Mouse (Mus musculus) heart, adult 9 months (tissue): ENCODE measurements around the gene Gmnn.

Experiments
- DNase-seq, 2 experiments: peaks; one replicate each; pipeline ENCODE4 v3.0.0; 2022; ENCODE audit warnings: low spot score in 2 of 2

Gene Gmnn

DNA sequence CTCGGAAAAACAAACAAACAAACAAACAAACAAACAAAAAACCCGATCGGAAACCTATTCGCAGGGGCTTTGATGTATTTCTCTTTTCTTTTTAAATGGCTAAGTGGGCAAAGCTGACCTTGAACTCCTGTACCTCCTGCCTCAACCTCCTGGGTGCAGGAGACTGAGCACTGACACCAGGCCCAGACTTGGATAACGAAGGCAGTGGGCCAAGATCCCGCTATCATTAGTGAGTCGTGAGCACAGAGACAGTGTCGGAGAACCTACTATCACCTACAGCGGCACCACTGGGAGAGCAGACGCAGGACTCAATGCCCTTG, 680 bp downstream of the Gmnn start:
- no peak for DNase-seq

DNA sequence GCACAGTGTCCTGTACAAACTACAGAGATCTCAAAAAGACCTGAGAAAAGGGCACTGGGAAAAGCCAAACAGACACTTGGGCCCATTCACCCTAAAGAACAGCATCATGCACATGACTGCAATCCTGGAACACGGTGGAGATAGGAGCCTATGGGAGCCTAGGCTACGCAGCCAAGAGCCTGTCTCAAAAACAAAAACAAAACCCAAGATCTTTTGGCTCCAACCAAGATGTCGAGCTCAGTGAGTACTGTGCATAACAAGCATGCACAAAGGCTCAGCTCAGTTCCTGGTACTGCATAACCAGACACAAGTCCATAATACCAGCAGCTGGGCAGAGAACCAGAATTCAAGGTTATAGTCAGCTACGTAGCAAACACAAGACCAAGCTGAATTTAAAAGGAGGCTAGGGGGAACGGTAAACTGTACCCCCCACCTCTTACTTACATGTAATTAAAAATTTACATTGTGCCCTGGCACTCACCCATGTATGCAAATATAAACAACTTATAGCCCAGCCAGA, 1.3 kb downstream of the Gmnn start:
- peak; percentile 9 to 31 for DNase-seq

DNA sequence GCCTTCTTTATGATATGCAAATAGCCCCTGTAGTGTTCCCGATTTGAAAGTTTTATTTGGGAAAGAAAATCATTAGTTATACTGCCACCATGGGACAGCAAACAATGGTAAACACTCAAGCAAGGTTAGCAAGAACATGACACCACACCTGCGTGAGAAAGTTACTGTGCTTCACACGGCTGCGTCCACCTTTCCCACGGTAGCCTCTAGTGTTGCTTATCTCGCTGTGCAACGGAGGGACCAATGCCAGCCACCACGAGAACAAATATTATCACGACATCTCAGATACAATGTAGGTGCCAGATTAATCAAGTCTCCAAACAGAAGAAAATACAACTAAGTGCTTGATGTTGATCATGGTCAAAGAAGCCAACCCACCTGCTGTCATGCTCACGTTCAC, 2.3 kb downstream of the Gmnn start:
- DNase-seq, result no peak

DNA sequence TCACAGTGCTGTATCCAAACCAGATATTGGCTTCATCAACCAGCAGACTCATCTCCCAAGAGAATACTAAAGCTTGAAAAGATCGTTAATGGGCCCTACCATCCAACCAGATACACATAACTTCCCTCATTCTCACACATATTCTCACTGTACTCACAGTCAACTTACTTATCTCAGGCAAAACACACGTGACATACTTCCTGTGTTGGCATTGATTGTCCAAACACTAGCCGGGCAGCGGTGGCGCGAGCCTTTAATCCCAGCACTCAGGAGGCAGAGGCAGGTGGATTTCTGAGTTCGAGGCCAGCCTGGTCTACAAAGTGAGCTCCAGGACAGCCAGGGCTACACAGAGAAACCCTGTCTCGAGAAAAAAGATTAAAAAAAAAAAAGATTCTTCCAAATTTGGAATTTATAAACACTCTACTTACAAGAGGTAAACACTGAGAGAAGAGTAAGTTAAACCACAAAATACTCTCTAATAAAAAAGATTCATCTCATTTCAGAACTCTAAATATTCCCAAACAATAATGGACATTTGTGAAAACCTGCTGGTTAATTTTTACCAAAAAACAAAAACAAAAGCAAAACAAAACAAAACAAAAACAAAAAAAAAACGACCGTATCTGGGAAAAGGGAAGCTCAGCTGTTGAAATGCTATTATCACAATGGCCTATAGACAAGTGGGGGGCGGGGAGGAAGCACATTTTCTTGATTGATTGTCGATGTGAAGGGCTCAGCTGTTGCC, 3.7 kb downstream of the Gmnn start:
- DNase-seq, result no peak

DNA sequence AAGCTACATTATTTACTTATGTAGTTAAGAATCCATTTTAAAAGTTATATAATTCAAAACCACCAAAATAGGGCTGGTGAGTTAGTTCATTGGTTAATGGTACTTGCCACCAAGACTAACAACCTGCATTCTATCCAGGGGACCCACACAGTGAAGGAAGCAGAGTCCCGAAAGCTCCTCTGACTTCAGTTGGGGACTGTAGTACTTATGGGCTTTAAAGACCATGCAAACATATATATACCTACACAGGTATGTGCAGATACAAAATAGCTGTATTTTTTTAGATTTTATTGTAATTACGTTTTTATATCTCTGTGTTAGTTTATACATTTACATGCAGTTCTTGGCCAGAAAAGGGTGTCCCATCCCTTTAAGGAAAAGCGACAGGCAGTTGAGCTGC, 5.0 kb downstream of the Gmnn start:
- DNase-seq, result no peak

DNA sequence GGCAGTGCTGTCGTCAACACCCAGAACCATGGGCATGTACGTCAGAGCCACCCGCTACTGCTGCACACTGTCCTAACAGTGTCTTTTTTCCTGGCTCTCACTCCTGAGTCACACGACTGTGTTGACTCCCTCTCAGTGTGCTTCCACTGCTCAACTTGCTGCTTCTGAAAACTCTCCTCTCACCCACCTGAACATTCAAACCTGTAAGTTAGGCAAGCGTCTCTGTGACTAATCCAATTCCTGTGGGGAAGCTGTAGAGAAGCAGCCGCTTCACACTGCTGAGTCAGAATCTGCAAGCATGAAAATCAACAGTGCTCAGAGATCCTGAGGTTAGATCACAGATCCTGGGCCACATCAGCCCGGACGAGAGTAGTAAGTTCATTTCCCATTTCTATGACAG, 10.3 kb downstream of the Gmnn start:
- no peak for DNase-seq

DNA sequence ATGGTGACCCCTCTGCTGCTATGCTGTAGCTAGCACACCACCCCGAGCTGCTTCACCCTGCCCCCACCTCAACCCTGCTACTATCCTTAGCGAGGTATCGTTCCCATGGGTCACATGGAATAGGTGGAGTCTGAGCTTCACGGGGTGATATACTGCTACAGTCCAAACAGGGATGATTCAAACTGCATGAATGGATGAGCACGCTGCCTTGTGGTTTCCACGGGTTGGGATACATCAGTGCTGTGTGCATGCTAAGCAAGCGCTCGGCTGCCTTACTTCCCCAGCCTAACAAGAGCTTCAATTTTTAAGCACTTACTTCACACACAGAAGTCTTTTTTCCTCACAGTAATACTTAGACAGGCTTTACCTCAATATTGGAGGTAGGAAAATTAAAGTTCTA, 10.9 kb downstream of the Gmnn start:
- DNase-seq, result no peak

DNA sequence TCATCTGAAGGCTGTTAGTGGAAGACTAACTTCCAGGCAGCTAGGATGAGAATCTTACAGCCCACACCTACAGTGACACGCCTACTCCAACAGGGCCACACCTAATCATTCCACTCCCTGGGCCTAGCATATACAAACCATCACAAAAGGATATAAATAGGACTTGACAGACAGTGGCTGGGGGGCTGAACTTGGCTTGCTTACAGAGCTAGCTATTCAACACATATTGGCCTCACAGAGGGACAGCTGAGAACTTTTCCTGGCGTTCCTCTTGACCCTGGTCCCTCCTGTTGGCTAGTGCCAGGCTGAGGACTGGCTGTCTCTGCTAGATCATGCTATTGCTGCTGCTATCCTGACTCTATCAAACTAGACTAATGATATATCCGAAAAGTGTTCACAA, 13.9 kb downstream of the Gmnn start:
- DNase-seq, result peak; percentile 16 to 18

DNA sequence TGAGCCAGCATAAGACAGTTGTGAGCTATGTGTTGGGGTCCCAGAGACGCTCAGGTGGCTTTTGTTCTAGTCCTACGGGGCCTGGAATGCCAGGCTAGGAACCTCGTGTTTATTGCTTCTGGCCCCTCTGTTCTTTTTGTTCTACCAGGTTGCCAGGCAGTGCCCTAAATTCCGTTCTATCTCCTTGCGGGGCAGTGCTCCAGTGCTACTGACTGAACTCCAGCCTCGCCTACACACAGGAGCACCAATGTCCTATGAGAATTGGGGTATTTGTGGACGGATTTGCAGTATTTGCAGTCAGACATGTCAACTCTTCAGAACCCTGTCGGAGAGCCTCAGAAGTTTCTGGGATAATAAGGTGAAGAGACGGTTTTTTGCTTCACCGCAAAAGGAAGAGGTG, 20.7 kb downstream of the Gmnn start, which contains the start of gene Armh2:
Gene Armh2, plus strand, starts transcription at position 205 of the 400 bp plus-strand sequence.
- no peak for DNase-seq

DNA sequence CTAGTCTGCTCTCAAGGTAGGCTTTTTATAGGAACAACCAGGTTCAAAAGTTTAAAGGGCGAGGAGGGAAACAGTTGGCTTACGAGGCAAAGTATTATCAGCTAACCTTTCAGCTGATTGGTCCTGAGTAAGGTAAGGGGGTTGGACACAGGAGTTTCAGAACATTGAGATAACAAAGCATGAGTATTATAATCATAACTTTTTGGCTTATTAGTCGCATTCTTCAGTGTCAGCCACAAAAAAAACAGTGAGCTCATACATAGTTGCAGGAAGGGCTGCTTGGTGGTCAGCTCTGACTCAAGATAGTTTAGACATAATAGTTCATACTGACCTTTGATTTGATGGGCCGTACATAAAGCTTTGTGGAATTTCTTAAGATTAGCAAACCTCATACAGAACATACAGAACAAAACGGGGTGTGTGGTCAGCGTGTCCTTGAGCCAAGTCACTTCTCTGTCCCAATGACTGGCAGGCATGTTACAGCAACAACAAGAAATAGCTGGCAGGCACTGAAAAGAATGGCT, 26.1 kb downstream of the Gmnn start:
- DNase-seq, result peak in 1 of 2 experiments; percentile 10

DNA sequence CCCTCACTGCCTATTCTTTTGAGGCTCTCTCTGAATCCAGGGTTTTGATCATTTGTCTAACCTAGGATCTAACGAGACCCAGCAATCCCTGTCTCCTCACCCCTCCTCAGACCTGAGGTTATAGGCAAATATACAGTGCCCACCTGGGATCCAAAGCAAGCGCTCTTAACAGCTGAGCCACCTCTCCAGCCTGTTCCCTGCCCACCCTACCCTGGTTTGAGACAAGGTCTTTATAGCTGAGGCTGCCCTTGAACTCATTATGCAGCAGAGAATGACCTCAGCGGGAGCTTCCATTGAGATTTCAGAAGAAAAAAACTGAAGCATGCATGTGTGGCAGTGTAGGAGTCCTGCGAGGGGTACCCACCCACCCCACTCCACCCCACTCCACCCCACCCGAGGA, 27.2 kb downstream of the Gmnn start:
- DNase-seq, result no peak

DNA sequence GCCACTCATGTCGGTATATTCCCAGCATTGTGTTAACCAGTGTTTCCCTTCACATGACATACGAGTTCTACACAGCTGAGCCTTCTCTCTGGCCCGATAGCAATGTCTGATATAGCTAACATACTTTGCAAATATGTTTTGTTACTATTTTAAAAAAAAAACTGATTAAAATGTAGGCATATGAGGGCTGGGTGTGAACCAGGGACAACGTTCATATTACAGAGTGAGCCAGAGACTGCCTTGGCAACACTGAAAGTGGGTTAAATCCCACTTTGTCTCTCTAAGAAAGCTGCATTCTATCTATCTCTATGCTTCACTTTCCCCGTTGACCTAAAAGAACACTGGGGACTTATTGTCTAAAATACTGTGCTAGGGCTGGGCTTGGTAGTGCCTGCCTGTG, 32.6 kb downstream of the Gmnn start:
- no peak for DNase-seq

DNA sequence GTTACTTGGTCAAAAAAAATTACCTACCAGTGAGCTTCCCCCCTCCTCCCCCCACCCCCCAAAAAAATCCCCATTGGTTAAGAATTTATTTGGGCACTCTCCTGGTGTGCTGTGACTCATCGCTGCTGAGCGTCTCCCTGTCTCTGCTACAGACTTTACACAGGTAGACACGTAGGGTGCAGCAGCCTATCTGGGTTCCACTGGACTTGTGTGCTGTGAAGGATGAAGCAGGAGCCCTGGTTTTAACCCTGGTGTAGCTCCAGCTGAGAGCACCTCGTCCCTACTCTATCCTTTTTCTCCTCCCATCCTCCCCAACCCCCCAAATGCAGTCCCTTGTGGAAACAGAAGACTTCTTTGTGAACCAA, 37.3 kb downstream of the Gmnn start:
- no peak for DNase-seq

DNA sequence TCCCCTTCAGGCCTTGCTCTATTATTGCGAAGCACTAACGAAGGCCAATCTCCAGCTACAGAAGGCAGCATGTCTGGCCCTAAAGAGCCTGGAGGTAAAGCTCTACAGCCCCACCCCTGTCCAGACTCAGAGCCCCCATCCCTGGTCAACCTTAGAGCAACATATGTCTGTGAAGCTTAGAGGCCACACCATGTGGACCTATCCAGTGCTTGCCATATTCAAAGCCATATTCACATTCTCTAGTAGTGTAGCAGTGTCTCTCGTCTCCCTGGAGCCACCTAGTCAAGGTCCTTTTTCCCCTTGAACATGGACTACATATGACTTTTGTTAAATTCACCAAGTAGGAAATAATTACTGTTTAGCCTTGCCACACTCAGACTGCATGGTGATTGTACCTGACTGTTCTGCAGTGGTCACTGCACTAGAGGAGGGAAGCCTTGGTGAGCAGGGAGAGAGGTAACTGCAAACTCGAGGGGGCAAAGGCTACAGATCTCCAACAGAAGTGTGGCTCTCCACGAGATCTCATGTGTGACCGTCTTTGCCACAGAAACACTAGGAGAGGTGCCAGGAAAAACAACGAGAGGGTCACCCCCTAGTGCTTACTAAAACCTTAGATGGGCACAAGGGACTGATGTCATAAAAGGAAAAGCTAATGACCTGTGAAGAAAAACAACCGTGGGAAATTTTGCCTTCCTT, 37.9 kb downstream of the Gmnn start:
- no peak for DNase-seq

DNA sequence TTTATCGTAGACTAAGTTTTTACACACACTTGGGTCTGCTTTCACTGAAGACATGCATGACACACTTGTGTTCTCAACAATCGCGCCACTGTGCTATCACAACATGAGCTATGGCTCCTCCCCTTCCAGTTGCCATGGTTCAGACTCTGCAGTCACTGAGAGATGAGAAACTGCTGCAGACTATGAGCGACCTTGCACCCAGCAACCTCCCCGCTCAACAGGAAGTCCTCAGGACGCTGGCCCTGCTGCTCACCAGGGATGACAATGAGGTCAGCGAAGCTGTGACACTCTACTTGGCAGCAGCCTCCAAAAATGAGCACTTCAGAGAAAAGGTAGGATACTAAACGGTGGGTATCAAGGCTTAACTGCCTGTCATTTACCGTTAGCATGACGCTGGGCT, 40.2 kb downstream of the Gmnn start:
- DNase-seq, result no peak

DNA sequence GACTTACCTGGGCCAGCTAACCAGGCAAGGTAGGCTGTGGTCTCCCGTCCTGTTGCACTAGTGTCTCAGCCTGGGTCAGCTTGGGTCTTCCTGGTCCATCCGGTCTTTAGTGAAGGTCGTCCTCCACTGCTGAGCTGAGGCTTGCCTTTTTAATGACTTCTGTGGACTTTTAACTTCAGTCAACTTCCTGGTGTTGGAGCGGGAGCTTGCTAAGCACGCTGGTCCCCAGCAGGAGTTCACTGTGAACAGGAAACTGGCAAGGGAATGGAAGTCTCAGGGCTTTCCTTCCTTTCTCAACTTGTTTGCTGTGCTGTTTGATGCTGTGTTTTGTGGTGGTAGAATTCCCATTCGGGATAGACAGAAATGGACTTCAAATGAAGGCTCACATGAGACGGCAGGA, 44.0 kb downstream of the Gmnn start:
- no peak for DNase-seq

DNA sequence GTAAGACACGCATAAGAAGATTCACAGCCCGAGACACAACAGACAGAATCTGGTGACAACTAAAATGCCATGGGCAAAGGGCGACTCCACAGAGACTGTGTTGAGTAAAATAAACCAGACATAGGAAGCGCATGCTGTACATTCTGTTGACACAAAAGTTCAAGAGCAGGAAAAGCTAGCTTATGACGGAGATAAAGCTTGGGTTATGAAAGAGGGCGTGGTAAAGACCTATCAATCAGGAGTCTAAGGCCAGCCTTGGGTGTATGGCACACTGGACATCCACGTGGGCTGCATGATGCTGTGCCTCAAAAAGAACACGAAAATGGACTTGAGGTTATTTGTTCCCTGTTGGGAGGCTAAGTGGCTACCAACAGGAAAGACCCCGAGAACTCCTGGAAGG, 45.3 kb downstream of the Gmnn start:
- DNase-seq, result no peak

DNA sequence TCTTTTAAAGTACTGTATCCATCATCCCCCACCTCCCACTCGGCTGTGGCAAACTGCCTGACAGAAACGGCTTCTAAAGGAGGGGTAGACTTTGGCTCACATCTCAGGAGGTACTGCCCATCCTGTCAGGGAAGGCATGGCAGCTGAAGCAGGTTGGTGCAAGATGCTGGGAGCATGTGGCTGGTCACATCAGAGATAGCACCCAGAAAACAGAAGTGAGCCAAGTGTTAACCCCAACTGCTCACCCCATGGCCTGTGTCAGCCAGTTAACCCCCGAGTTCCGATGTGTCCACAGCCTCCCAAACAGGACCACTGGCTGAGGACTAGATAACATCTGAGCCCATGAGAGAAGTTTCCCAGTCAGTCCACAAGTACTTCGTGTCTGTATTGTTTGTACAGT, 46.1 kb downstream of the Gmnn start:
- no peak for DNase-seq

DNA sequence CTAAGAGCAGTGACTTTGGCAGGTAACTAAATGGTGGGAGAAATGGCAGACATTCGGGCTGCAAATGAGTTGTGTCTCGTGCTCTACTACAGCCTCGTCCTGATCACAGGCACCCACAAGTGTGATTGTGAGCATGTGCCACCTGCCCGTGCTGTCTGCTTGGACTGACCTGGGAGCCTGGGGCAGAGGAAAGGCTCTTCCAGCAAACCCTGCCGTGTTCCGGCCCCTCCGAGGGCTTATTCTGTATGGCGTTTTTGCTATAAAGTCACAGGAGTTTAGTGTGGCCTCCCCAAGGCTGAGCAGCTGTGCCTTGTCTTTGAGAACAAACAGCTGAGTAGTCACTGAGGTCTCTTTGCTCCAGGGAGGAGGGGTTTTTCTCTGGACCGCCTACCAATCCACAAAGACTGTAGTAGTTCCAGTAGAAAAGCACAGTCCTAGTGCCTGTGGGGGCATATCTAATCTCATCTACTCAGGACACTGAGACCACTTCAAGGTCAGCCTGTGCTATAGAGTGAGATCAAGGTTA, 47.3 kb downstream of the Gmnn start:
- DNase-seq, result no peak

DNA sequence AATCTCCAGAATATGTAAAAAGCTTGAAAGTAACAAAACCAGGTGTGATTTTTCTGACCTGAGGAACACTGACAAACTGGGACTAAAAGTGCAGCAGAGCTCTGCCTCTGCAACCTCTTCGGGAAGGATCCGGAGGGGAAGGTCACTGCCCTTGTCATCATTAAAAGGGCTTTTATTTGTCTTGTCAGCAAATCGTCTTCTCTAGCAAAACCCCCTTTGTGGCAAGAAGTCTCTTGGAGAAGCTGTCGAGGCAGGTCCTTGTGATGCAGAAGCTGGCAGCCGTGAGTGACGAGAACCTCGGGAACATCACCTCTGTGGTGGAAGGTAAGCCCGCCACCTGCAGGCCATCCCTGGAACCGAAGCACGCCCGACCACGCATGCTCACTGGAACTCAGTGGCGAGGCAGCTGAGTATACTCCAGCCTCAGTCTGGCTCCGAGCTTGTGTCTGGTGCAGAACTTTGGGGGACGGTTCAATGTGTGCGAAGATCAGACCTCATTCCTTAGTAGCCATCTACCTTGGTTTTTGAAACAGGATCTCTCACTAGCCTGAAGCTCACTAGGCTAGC, 48.2 kb downstream of the Gmnn start:
- peak; percentile 73 to 86 for DNase-seq

DNA sequence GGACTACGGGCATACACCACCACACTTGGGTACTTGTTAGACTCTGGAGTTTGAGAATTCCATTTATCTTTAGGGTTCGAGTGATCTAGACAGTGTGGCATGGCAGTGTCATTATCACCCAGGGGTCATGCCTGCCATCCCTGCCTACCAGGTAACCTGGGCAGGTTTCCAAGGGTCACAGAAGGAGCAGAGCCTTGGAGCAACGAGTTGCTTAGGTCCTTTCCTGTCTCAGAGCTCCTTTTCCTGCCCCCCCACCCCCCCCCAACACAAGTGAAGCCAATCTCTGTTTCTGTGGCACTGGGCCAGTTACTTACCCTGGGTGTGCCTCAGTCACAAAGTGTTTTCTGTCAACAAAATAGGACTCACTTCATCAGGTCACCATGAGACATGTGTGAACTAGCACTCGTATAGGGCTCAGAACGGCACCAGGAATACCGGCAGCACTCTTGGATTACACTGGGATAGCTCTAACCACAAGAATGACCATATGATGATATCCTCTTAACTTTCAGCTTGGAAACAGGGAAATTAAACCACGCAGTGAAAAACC, 49.1 kb downstream of the Gmnn start:
- DNase-seq, result peak; percentile 8 to 16

DNA sequence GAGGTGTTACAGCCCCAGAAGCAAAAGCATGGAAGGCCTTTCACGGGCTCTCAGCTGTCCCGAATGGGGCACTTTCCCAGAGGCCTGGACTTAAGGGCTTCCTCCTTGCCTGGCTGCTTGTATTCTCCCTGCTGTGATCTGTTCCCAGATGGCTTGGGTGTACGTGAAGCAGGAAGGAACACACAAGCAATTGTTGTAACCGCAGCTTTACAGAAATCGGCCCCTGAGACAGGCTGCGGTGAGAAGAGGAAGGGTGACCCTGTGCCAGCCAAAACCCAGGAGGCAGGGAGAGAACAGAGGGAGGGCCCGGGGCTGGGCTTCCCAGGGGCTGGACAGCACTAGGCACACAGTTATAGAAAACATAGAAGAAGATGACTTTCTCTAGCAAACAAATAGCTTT, 50.8 kb downstream of the Gmnn start:
- peak in 1 of 2 experiments; percentile 29 for DNase-seq
